Mouse (Mus musculus) liver, embryonic 16.5 days (tissue): ENCODE data around the gene Hist1h3g. TPM values are rescaled to one million over a fixed set of nuclear protein-coding genes. Genes with fewer than 3 reads are reported as not detected.
"Not testable (repeated sequence)": the region's sequence is repeated elsewhere in the genome, so short reads cannot be mapped to it uniquely, and the experiment has no call there.

Source experiments
- ATAC-seq: fragments of 200-750 bp; cut with Nextera tagmentation; 2 replicates; pipeline ENCODE4 v1.8.0; 2017; ENCODE audit warnings: low read depth, mild to moderate bottlenecking, moderate number of reproducible peaks, moderate library complexity
- H3K27ac ChIP-seq: fragments of 300-500 bp; sonication (generic); 2 replicates; pipeline ENCODE4 v1.5.1; 2014; ENCODE audit warnings: mild to moderate bottlenecking, low read length
- H3K27me3 ChIP-seq: fragments of 300-500 bp; sonication (generic); 2 replicates; pipeline ENCODE4 v1.6.1; 2014; ENCODE audit warnings: low read depth, low read length, mixed read lengths; ENCODE audit not compliant: control insufficient read depth, insufficient read depth
- H3K36me3 ChIP-seq: fragments of 300-500 bp; sonication (generic); 2 replicates; pipeline ENCODE4 v1.6.1; 2014; ENCODE audit warnings: mild to moderate bottlenecking; ENCODE audit not compliant: control insufficient read depth, insufficient read depth
- H3K4me1 ChIP-seq: fragments of 300-500 bp; sonication (generic); 2 replicates; pipeline ENCODE4 v1.6.1; 2014; ENCODE audit warnings: low read depth, low read length, mixed read lengths; ENCODE audit not compliant: control insufficient read depth
- H3K4me2 ChIP-seq: fragments of 300-500 bp; sonication (generic); 2 replicates; pipeline ENCODE4 v1.6.1; 2014; ENCODE audit warnings: low read depth, low read length, mixed read lengths
- H3K4me3 ChIP-seq: fragments of 300-500 bp; sonication (generic); 2 replicates; pipeline ENCODE4 v1.5.1; 2014; ENCODE audit warnings: low read depth, mild to moderate bottlenecking, low read length
- H3K9ac ChIP-seq: fragments of 300-500 bp; sonication (generic); 2 replicates; pipeline ENCODE4 v1.6.1; 2014; ENCODE audit warnings: low read depth, low read length
- H3K9me3 ChIP-seq: fragments of 300-500 bp; sonication (generic); replicated peaks from 2 replicates; pipeline ENCODE4 v1.6.1; 2016; ENCODE audit warnings: low read length; ENCODE audit not compliant: control insufficient read depth
- WGBS: fragments of 180-500 bp; shearing (Covaris S2); extraction: QIAGEN DNeasy Blood & Tissue Kit; methylation state at CpG from one replicate; pipeline ENCODE4 v1.1.7; 2014; ENCODE audit not compliant: insufficient replicate concordance; 5-methylcytosine and 5-hydroxymethylcytosine counted together
- polyA plus RNA-seq: library from polyadenylated mRNA; unstranded; fragments of >200 nt; fragmentation: Nextera tagmentation; extraction: Ambion mirVana; gene quantifications from 2 replicates; pipeline ENCODE4 v1.2.1, GENCODE M21; 2015

Gene Hist1h3g
- polyA plus RNA-seq, 1 experiment from 2014 or later = 11.0 TPM

- 0% methylated on average over 20 of the region's 20 CpGs for WGBS
- Histone ChIP-seq H3K27me3 (no peaks in the 10 kb centered on the region), H3K4me2 (peak overlapping the region; percentile 64), H3K9me3 (no peaks in the 10 kb centered on the region), H3K27ac (peak overlapping the region; percentile 96), H3K36me3 (no peaks in the 10 kb centered on the region), H3K9ac (peak overlapping the region; percentile 78), H3K4me1 (peaks cover 20% of the 10 kb centered on the region), H3K4me3 (peak overlapping the region; percentile 65)
- no peak for ATAC-seq
Observed at GRCm38 (mm10) chr13:23530181-23530900, 4.9 kb upstream of the Hist1h3g start.

- peak; percentile 62 for ATAC-seq
- no peaks in the 10 kb centered on the region for H3K36me3 ChIP-seq
- WGBS = under 1% methylated on average over 55 of the region's 70 CpGs
- H3K4me3 ChIP-seq = peak within 1 kb of the TSS; percentile 65
- H3K4me2 ChIP-seq = peak within 1 kb of the TSS; percentile 64
- H3K4me1 ChIP-seq = peaks cover 15% of the 10 kb centered on the region
- no peaks in the 10 kb centered on the region for H3K9me3 ChIP-seq
- H3K9ac ChIP-seq = peak within 1 kb of the TSS; percentile 78
- H3K27ac ChIP-seq = peak within 1 kb of the TSS; percentile 96
- no peaks in the 10 kb centered on the region for H3K27me3 ChIP-seq
Observed at GRCm38 (mm10) chr13:23530901-23531875, 4.0 kb upstream of the Hist1h3g start, which contains the start of gene Hist1h4h. Hist1h4h (plus strand) TSS chr13:23531050.

- ATAC-seq = no peak
- peak overlapping the region; percentile 78 for H3K9ac ChIP-seq
- H3K4me3 ChIP-seq = peak overlapping the region; percentile 65
- peak overlapping the region; percentile 64 for H3K4me2 ChIP-seq
- H3K27ac ChIP-seq = peak overlapping the region; percentile 96
- no peaks in the 10 kb centered on the region for H3K27me3 ChIP-seq
- WGBS = 15% methylated on average over 9 of the region's 9 CpGs
- peaks cover 22% of the 10 kb centered on the region for H3K4me1 ChIP-seq
- H3K9me3 ChIP-seq = no peaks in the 10 kb centered on the region
- no peaks in the 10 kb centered on the region for H3K36me3 ChIP-seq
Observed at GRCm38 (mm10) chr13:23532262-23533075, 2.8 kb upstream of the Hist1h3g start.

- H3K27me3 ChIP-seq, H3K9me3 ChIP-seq, H3K36me3 ChIP-seq: not testable (repeated sequence)
- Histone ChIP-seq H3K4me1 (peaks cover 25% of the 10 kb centered on the region), H3K9ac (peak within 1 kb of the TSS; percentile 78), H3K4me3 (peak within 1 kb of the TSS; percentile 65), H3K27ac (peak within 1 kb of the TSS; percentile 96), H3K4me2 (peak within 1 kb of the TSS; percentile 64)
- 0% methylated on average over 25 of the region's 53 CpGs for WGBS
- ATAC-seq = peak; percentile 39
Observed at GRCm38 (mm10) chr13:23533560-23534367, 1.5 kb upstream of the Hist1h3g start, which contains the start of gene Hist1h2af. Hist1h2af (plus strand) TSS chr13:23533906.

- Histone ChIP-seq H3K27me3 (no peaks in the 10 kb centered on the region), H3K4me2 (peak overlapping the region; percentile 64), H3K36me3 (no peaks in the 10 kb centered on the region), H3K4me3 (peak overlapping the region; percentile 65), H3K9ac (peak overlapping the region; percentile 78), H3K27ac (peak overlapping the region; percentile 96), H3K9me3 (no peaks in the 10 kb centered on the region), H3K4me1 (peaks cover 22% of the 10 kb centered on the region)
- ATAC-seq = 0 out of 2 replicates have a peak, but pooled peaks have one; percentile 6
- 0% methylated on average over 15 of the region's 15 CpGs for WGBS
Observed at GRCm38 (mm10) chr13:23534368-23535131, 672 bp upstream of the Hist1h3g start.

- peak overlapping the region; percentile 64 for H3K4me2 ChIP-seq
- H3K4me3 ChIP-seq = peak overlapping the region; percentile 65
- no peaks in the 10 kb centered on the region for H3K9me3 ChIP-seq
- H3K27ac ChIP-seq = peak overlapping the region; percentile 87
- no peaks in the 10 kb centered on the region for H3K27me3 ChIP-seq
- no peaks in the 10 kb centered on the region for H3K36me3 ChIP-seq
- no peak for ATAC-seq
- peaks cover 29% of the 10 kb centered on the region for H3K4me1 ChIP-seq
- peak overlapping the region; percentile 84 for H3K9ac ChIP-seq
- WGBS = 14% methylated on average over 7 of the region's 7 CpGs
Observed at GRCm38 (mm10) chr13:23536076-23536822, 1.0 kb downstream of the Hist1h3g start.

- Histone ChIP-seq H3K36me3 (no peaks in the 10 kb centered on the region), H3K27me3 (no peaks in the 10 kb centered on the region), H3K4me3 (peak overlapping the region; percentile 50), H3K27ac (peak overlapping the region; percentile 57), H3K9ac (peak overlapping the region; percentile 74), H3K4me2 (peak overlapping the region; percentile 64), H3K4me1 (peaks cover 28% of the 10 kb centered on the region), H3K9me3 (no peaks in the 10 kb centered on the region)
- WGBS = 66% methylated on average over 3 of the region's 3 CpGs
- no peak for ATAC-seq
Observed at GRCm38 (mm10) chr13:23537006-23537710, 1.9 kb downstream of the Hist1h3g start.
